Mouse (Mus musculus) kidney, postnatal 0 days (tissue): Measurements from ENCODE around the gene Per1. TPM values are rescaled to one million over a fixed set of nuclear protein-coding genes. Genes with fewer than 3 reads are reported as not detected.

ENCODE experiments used
- ATAC-seq: fragments of 200-750 bp; cut with Nextera tagmentation; replicated peaks from 2 replicates; pipeline ENCODE4 v1.8.0; 2017; ENCODE audit warnings: low read depth, moderate number of reproducible peaks, moderate TSS enrichment, moderate library complexity; ENCODE audit not compliant: low FRiP score
- DNase-seq: peaks from one replicate; pipeline ENCODE4 v3.0.0-alpha.2; 2016; ENCODE audit warnings: low spot score
- H3K27ac ChIP-seq: fragments of 300-500 bp; sonication (generic); 2 replicates; pipeline ENCODE4 v1.5.1; 2014; ENCODE audit warnings: mild to moderate bottlenecking
- H3K27me3 ChIP-seq: fragments of 300-500 bp; sonication (generic); 2 replicates; pipeline ENCODE4 v1.6.1; 2014; ENCODE audit warnings: low read length, mixed read lengths; ENCODE audit not compliant: insufficient read depth
- H3K36me3 ChIP-seq: fragments of 300-500 bp; sonication (generic); 2 replicates; pipeline ENCODE4 v1.6.1; 2014; ENCODE audit warnings: low read length, mixed read lengths; ENCODE audit not compliant: insufficient read depth
- H3K4me1 ChIP-seq: fragments of 300-500 bp; sonication (generic); replicated peaks from 2 replicates; pipeline ENCODE4 v1.6.1; 2014; ENCODE audit warnings: antibody characterized with exemption, low read length, mixed read lengths; ENCODE audit not compliant: insufficient read depth
- H3K4me2 ChIP-seq: fragments of 300-500 bp; sonication (generic); 2 replicates; pipeline ENCODE4 v1.6.1; 2014; ENCODE audit warnings: mild to moderate bottlenecking, low read length, moderate library complexity, mixed read lengths
- H3K4me3 ChIP-seq: fragments of 300-500 bp; sonication (generic); replicated peaks from 2 replicates; pipeline ENCODE4 v1.5.1; 2014; ENCODE audit warnings: low read depth, low read length
- H3K9ac ChIP-seq: fragments of 300-500 bp; sonication (generic); 2 replicates; pipeline ENCODE4 v1.6.1; 2014; ENCODE audit warnings: low read depth, low read length
- H3K9me3 ChIP-seq: fragments of 300-500 bp; sonication (generic); replicated peaks from 2 replicates; pipeline ENCODE4 v1.6.1; 2016; ENCODE audit warnings: low read length, inconsistent platforms, mixed read lengths
- CTCF ChIP-seq: IDR thresholded peaks from 2 replicates; pipeline ENCODE4 v1.5.1; 2016; ENCODE audit warnings: antibody characterized with exemption, low read depth, mild to moderate bottlenecking, moderate library complexity
- WGBS: fragments of 180-500 bp; shearing (Covaris S2); extraction: QIAGEN DNeasy Blood & Tissue Kit; methylation state at CpG from one replicate; pipeline ENCODE4 v1.1.7; 2014; 5-methylcytosine and 5-hydroxymethylcytosine counted together
- polyA plus RNA-seq: library from polyadenylated mRNA; unstranded; fragments of >200 nt; fragmentation: Nextera tagmentation; extraction: Ambion mirVana; gene quantifications from 2 replicates; pipeline ENCODE4 v1.2.1, GENCODE M21; 2015

The Per1 gene
- polyA plus RNA-seq, 1 experiment from 2014 or later: 9.9 TPM

GRCm38 (mm10) chr11:69103531-69104435, 8.8 kb downstream of the Per1 start:
- Histone ChIP-seq H3K4me1 (peaks cover 9% of the 10 kb centered on the region; the same call in 1 of the 2 replicates), H3K9me3 (no peaks in the 10 kb centered on the region), H3K4me3 (no peak overlapping the region), H3K4me2 (no peak overlapping the region), H3K9ac (no peak overlapping the region), H3K27ac (no peak overlapping the region), H3K27me3 (no peaks in the 10 kb centered on the region), H3K36me3 (peaks cover 81% of the 10 kb centered on the region)
- ATAC-seq (no peak), DNase-seq (no peak)
- no peak for TF ChIP-seq CTCF
- 88% methylated on average over 15 of the region's 15 CpGs for whole genome bisulfite sequencing

DNA sequence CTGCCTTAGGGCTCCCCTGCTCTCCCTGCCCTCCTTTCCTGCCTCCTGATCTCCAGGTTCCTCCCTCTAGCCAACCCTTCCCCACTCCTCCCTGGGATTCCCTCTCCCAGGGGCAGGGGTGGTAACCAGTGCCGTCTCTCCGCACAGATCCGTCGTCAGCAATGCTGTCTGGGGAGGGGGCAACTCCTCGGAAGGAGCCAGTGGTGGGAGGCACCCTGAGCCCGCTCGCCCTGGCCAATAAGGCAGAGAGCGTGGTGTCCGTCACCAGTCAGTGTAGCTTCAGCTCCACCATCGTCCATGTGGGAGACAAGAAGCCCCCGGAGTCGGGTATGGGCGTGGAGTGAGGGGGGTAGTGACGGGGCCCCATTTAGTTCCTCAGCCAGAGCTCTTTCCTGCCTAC, 9.5 kb downstream of the Per1 start:
- H3K4me2 ChIP-seq: no peak overlapping the region
- DNase-seq: no peak
- 88% methylated on average over 14 of the region's 14 CpGs for WGBS

DNA sequence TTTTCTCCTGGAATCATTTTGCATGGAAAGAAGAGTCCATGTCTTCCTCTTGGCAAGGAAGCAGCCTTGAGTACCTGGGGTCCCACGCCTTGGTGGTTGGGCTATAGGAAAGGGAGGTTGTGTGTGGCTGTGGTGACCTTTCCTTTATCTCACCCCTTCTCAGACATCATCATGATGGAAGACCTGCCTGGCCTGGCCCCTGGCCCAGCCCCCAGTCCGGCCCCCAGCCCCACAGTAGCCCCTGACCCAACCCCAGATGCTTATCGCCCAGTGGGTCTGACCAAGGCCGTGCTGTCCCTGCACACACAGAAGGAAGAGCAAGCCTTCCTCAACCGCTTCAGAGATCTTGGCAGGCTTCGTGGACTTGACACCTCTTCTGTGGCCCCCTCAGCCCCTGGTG, 10.2 kb downstream of the Per1 start:
- H3K4me3 ChIP-seq: no peak overlapping the region
- WGBS: 86% methylated on average over 6 of the region's 6 CpGs

More for the DNA sequence above, 9.5 kb downstream of the Per1 start:
- no peaks in the 10 kb centered on the region for H3K27me3 ChIP-seq
- peaks cover 88% of the 10 kb centered on the region for H3K36me3 ChIP-seq
- ATAC-seq: no peak
- no peak for TF ChIP-seq CTCF
- H3K9me3 ChIP-seq: no peaks in the 10 kb centered on the region
- no peak overlapping the region for H3K4me3 ChIP-seq
- peaks cover 9% of the 10 kb centered on the region; the same call in 1 of the 2 replicates for H3K4me1 ChIP-seq
- no peak overlapping the region for H3K27ac ChIP-seq
- no peak overlapping the region for H3K9ac ChIP-seq

GRCm38 (mm10) chr11:69105796-69106195, 10.8 kb downstream of the Per1 start:
- Histone ChIP-seq H3K27ac (no peak overlapping the region), H3K4me3 (no peak overlapping the region), H3K4me1 (no peaks in the 10 kb centered on the region; the same call in 1 of the 2 replicates), H3K27me3 (no peaks in the 10 kb centered on the region), H3K4me2 (no peak overlapping the region), H3K9me3 (no peaks in the 10 kb centered on the region), H3K36me3 (peaks cover 86% of the 10 kb centered on the region), H3K9ac (no peak overlapping the region)
- ATAC-seq (no peak), DNase-seq (no peak)
- 73% methylated on average over 2 of the region's 2 CpGs for WGBS
- TF ChIP-seq CTCF: no peak

More for the DNA sequence above, 10.2 kb downstream of the Per1 start:
- peaks cover 89% of the 10 kb centered on the region for H3K36me3 ChIP-seq
- ATAC-seq: no peak
- no peaks in the 10 kb centered on the region for H3K9me3 ChIP-seq
- H3K27ac ChIP-seq: no peak overlapping the region
- DNase-seq: no peak
- H3K4me2 ChIP-seq: no peak overlapping the region
- H3K4me1 ChIP-seq: peaks cover 5% of the 10 kb centered on the region; the same call in 1 of the 2 replicates
- TF ChIP-seq CTCF: no peak
- no peaks in the 10 kb centered on the region for H3K27me3 ChIP-seq
- H3K9ac ChIP-seq: no peak overlapping the region

DNA sequence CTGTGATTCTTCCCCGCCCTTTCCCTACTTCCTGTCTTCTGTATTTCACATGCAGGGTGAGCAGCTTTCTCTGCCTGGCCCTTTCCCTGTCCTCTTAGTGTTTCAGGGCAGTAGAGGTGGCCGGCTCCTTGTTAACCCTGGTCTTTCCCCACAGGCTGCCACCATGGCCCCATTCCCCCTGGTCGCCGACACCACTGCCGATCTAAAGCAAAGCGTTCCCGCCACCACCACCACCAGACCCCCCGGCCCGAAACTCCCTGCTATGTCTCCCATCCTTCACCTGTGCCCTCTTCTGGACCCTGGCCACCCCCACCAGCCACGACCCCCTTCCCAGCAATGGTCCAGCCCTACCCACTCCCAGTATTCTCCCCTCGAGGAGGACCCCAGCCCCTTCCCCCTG, 11.3 kb downstream of the Per1 start:
- TF ChIP-seq CTCF: no peak
- no peak overlapping the region for H3K4me2 ChIP-seq
- peaks cover 81% of the 10 kb centered on the region for H3K36me3 ChIP-seq
- 93% methylated on average over 11 of the region's 11 CpGs for WGBS
- ATAC-seq (no peak), DNase-seq (no peak)
- H3K27me3 ChIP-seq: no peaks in the 10 kb centered on the region
- peaks cover 1% of the 10 kb centered on the region; the same call in 1 of the 2 replicates for H3K4me1 ChIP-seq
- H3K4me3 ChIP-seq: no peak overlapping the region
- H3K9me3 ChIP-seq: no peaks in the 10 kb centered on the region
- no peak overlapping the region for H3K27ac ChIP-seq
- no peak overlapping the region for H3K9ac ChIP-seq

DNA sequence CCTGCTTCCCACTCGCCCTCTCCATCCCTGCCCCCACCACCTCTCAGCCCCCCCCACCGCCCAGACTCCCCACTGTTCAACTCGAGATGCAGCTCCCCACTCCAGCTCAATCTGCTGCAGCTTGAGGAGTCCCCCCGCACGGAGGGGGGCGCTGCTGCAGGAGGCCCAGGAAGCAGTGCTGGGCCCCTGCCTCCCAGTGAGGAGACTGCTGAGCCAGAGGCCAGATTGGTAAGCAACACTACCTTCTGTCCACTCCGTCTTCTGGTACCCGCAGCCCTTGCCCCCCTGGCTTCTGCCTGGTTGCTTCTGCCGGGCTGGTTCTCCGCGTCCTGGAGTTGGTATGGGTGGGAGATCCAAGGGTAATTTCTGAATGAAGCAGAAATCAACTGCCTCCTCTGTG, 11.8 kb downstream of the Per1 start:
- H3K9me3 ChIP-seq: no peaks in the 10 kb centered on the region
- no peaks in the 10 kb centered on the region for H3K27me3 ChIP-seq
- no peak overlapping the region for H3K27ac ChIP-seq
- WGBS: 89% methylated on average over 11 of the region's 11 CpGs
- ATAC-seq (no peak), DNase-seq (no peak)
- no peak overlapping the region for H3K4me3 ChIP-seq
- peaks cover 75% of the 10 kb centered on the region for H3K36me3 ChIP-seq
- H3K4me2 ChIP-seq: no peak overlapping the region
- no peak overlapping the region for H3K9ac ChIP-seq
- TF ChIP-seq CTCF: no peak
- H3K4me1 ChIP-seq: peaks cover 4% of the 10 kb centered on the region; the same call in 1 of the 2 replicates
